Mouse (Mus musculus) subcutaneous adipose tissue, adult 2 months (tissue): ENCODE data around the gene Pgs1. TPM values are rescaled to one million over a fixed set of nuclear protein-coding genes. Genes with fewer than 3 reads are reported as not detected.

Experiments
- polyA plus RNA-seq: library from polyadenylated mRNA; depleted of rRNA; stranded (reverse); fragments of >200 nt; gene quantifications from 2 replicates; pipeline ENCODE4 v1.2.3, GENCODE M21; 2012; ENCODE audit warnings: low replicate concordance; rRNA removed

The Pgs1 gene
- polyA plus RNA-seq: 47.5 and 54.3 TPM in 2 replicates

GRCm38 (mm10) chr11:117986126-117987031 is at the start of gene Pgs1:
Pgs1 (plus strand) TSS chr11:117986292.

DNA sequence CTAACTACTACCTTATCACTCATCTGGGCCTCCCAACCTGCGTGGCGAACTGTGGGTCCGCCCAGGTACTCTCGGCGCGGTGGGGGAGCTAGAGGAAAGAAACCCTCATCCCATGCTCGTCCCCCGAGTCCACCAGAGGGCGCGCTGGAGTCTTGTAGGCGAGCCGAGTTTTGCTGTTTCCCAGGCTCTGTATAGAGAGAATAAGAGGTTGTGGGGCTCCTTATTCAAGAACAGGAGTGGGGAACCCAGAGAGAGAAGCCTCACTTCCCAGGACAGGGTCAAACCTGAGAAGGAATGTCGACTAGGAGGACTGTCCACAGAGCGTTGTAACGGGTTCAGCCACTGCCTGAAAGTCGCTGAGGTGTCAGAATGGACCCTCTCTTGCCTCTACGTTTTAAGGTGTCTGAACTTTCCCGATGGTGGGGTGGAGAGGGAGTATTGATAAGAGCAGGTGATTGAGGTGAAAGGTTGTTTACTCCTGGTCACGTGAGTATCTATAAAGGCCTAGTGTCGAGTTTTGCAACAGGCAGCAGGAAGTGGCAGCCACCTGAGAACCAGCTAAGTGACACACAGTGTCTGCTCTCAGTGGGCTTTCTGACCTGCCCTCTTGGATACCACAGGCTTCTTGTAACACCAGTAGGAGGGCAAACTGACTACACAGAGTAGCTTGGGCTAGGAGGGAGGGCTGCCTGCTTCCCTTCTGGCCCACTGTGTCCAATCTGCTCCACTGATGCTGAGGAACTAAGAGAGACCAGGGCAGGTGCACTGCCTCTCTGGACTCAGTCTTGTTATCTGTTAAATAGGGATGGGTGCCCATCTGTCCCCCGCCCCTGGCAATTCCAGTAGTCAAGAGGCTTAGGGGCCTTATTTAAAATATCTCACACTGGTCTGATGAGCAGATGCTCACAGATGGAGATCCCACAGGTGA is 15.9 kb upstream of the Pgs1 start, which contains the start of gene Socs3:
TSS of gene Socs3 (minus strand) at position 103 of the 928 bp plus-strand sequence.

Other genes with a start within 250 kb of the Pgs1 start
- 7.0 and 14.5 TPM in 2 replicates for gene Tmc8, start 204.2 kb upstream of the Pgs1 start, polyA plus RNA-seq
- gene Tmc6, start 204.1 kb upstream of the Pgs1 start, polyA plus RNA-seq: 34.4 and 55.4 TPM in 2 replicates
- 0.12 TPM in 1 of 2 replicates, not detected in the other for gene 6030468B19Rik, start 188.6 kb upstream of the Pgs1 start, polyA plus RNA-seq
- gene Gm20708, start 176.6 kb upstream of the Pgs1 start, polyA plus RNA-seq: 0.13 TPM in 1 of 2 replicates, not detected in the other
- gene Syngr2, start 176.6 kb upstream of the Pgs1 start, polyA plus RNA-seq: 104 and 140 TPM in 2 replicates
- 5.9 and 9.7 TPM in 2 replicates for gene Afmid, start 160.4 kb upstream of the Pgs1 start, polyA plus RNA-seq
- 4.8 and 39.0 TPM in 2 replicates for gene Tk1, start 160.2 kb upstream of the Pgs1 start, polyA plus RNA-seq
- 1.3 and 9.5 TPM in 2 replicates for gene Birc5, start 137.0 kb upstream of the Pgs1 start, polyA plus RNA-seq
- gene Tmem235, start 125.5 kb upstream of the Pgs1 start, polyA plus RNA-seq: not detected in 2 replicates
- 12.1 and 13.3 TPM in 2 replicates for gene Tha1, start 112.8 kb upstream of the Pgs1 start, polyA plus RNA-seq
- gene Socs3, start 16.2 kb upstream of the Pgs1 start, polyA plus RNA-seq: 8.3 and 24.4 TPM in 2 replicates
- gene Dnah17, start 144.3 kb downstream of the Pgs1 start, polyA plus RNA-seq: 0.13 and 0.14 TPM in 2 replicates